Mouse (Mus musculus): ENCODE data around the gene Cdkn2aipnl. TPM values are rescaled to one million over a fixed set of nuclear protein-coding genes. Genes with fewer than 3 reads are reported as not detected.

Gene Cdkn2aipnl
- polyA plus RNA-seq, 1 experiment from 2014 or later, result 128 TPM

DNA sequence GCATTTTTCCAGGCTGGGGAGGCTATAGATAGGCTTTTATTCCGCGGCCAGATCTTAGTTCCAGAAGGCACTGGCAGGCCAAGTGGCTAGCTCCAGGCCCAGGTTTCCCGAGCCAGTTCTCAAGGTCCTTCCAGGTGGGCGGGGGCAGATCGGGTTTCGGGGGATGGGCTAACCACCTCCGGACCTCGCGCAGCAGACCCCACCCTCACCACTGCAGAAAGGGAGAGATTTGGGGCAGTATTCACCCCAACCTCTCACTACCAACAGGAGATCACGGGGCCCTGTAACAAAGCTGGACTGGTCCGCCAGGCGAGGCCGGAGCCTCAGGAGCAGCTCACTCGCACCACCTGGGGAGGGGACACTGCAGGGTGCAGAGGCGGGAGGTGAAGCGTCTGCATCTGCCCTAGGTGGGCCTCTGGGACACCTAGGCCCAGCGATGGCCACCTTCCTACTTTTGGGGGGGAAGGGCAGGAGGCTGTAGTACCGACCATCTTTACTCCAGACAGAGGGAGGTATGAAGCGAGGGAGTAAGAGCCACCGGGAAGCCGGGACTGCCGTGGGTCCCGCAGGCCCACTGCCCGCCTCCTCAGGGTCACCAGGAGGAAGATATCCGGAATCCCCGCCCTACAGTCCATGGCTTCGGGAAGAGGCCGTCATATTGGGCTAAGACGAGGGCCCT is 32.3 kb downstream of the Cdkn2aipnl start:
- H3K9ac ChIP-seq (replicated peaks; ENCODE audit: low read depth, low read length), result peak overlapping the region; percentile 92
- under 1% methylated on average over 29 of the region's 29 CpGs for WGBS
- H3K36me3 ChIP-seq (ENCODE audit: control insufficient read depth, insufficient read depth, low read length), result peaks cover 28% of the 10 kb centered on the region
- peak overlapping the region; percentile 56 for H3K4me2 ChIP-seq (ENCODE audit: low read depth, low read length)
- no peaks in the 10 kb centered on the region for H3K9me3 ChIP-seq (ENCODE audit: control insufficient read depth, low read length)
- peak overlapping the region; percentile 85 for H3K4me3 ChIP-seq (ENCODE audit: low read depth, low read length)
- H3K27me3 ChIP-seq (ENCODE audit: control insufficient read depth, insufficient read depth, low read length), result no peaks in the 10 kb centered on the region
- peaks cover 21% of the 10 kb centered on the region; the same call in 1 of the 2 replicates for H3K4me1 ChIP-seq (ENCODE audit: control insufficient read depth, insufficient read depth, low read length)
- ATAC-seq (ENCODE audit: low read depth), result peak; percentile 52
- peak overlapping the region; percentile 91 for H3K27ac ChIP-seq (ENCODE audit: low read depth, low read length)

- no peaks in the 10 kb centered on the region for H3K27me3 ChIP-seq (ENCODE audit: control insufficient read depth, insufficient read depth, low read length)
- H3K4me2 ChIP-seq (ENCODE audit: low read depth, low read length), result peak within 1 kb of the TSS; percentile 56
- H3K4me1 ChIP-seq (ENCODE audit: control insufficient read depth, insufficient read depth, low read length), result peaks cover 25% of the 10 kb centered on the region
- H3K9ac ChIP-seq (replicated peaks; ENCODE audit: low read depth, low read length), result peak within 1 kb of the TSS; percentile 92
- H3K27ac ChIP-seq (ENCODE audit: low read depth, low read length), result peak within 1 kb of the TSS; percentile 91
- H3K36me3 ChIP-seq (ENCODE audit: control insufficient read depth, insufficient read depth, low read length), result peaks cover 21% of the 10 kb centered on the region
- peak; percentile 66 for ATAC-seq (ENCODE audit: low read depth)
- peak within 1 kb of the TSS; percentile 85 for H3K4me3 ChIP-seq (ENCODE audit: low read depth, low read length)
- under 1% methylated on average over 51 of the region's 63 CpGs for WGBS
- H3K9me3 ChIP-seq (ENCODE audit: control insufficient read depth, low read length), result no peaks in the 10 kb centered on the region
Observed at GRCm38 (mm10) chr11:52000290-52000962, 33.0 kb downstream of the Cdkn2aipnl start, which contains the start of gene Ube2b. Ube2b (minus strand) TSS chr11:52000762.

DNA sequence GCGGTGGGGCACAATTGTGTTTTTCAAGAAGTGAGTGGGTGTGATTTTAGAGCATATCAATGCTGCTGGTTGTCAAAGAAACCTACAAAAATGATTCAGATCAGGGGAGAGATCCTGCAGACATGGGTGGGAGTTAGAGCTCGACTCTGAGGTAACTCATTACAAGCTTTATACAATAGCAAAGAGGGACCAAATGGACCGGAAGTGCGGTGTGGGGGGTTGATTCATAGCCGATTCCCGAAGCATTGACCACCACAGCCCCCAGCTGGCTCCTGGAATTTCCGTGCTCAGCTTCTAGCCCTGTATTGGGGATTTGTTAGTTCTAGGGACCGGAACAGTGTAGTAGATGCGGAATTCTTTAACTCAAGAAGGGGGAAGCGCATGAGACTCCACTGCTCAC is 33.9 kb downstream of the Cdkn2aipnl start:
- H3K27me3 ChIP-seq (ENCODE audit: control insufficient read depth, insufficient read depth, low read length), result no peaks in the 10 kb centered on the region
- WGBS, result 73% methylated on average over 10 of the region's 10 CpGs
- H3K36me3 ChIP-seq (ENCODE audit: control insufficient read depth, insufficient read depth, low read length), result peaks cover 13% of the 10 kb centered on the region
- H3K27ac ChIP-seq (ENCODE audit: low read depth, low read length), result peak overlapping the region; percentile 91
- ATAC-seq (ENCODE audit: low read depth), result no peak
- no peak overlapping the region for H3K9ac ChIP-seq (replicated peaks; ENCODE audit: low read depth, low read length)
- peaks cover 29% of the 10 kb centered on the region for H3K4me1 ChIP-seq (ENCODE audit: control insufficient read depth, insufficient read depth, low read length)
- H3K9me3 ChIP-seq (ENCODE audit: control insufficient read depth, low read length), result no peaks in the 10 kb centered on the region
- H3K4me2 ChIP-seq (ENCODE audit: low read depth, low read length), result peak overlapping the region; percentile 28; the same call in 1 of the 2 replicates
- no peak overlapping the region; the same call in 1 of the 2 replicates for H3K4me3 ChIP-seq (ENCODE audit: low read depth, low read length)

- Histone ChIP-seq H3K4me1 (ENCODE audit: control insufficient read depth, insufficient read depth, low read length) (peaks cover 29% of the 10 kb centered on the region), H3K9me3 (ENCODE audit: control insufficient read depth, low read length) (no peaks in the 10 kb centered on the region), H3K27me3 (ENCODE audit: control insufficient read depth, insufficient read depth, low read length) (no peaks in the 10 kb centered on the region), H3K4me2 (ENCODE audit: low read depth, low read length) (no peak overlapping the region), H3K27ac (ENCODE audit: low read depth, low read length) (no peak overlapping the region), H3K36me3 (ENCODE audit: control insufficient read depth, insufficient read depth, low read length) (peaks cover 8% of the 10 kb centered on the region), H3K9ac (replicated peaks; ENCODE audit: low read depth, low read length) (no peak overlapping the region), H3K4me3 (ENCODE audit: low read depth, low read length) (no peak overlapping the region)
- WGBS, result 93% methylated on average over 8 of the region's 8 CpGs
- ATAC-seq (ENCODE audit: low read depth), result no peak
Observed at GRCm38 (mm10) chr11:52001861-52002260, 34.4 kb downstream of the Cdkn2aipnl start.

GRCm38 (mm10) chr11:52002842-52003504 is 35.5 kb downstream of the Cdkn2aipnl start:
- ATAC-seq (ENCODE audit: low read depth), result no peak
- no peaks in the 10 kb centered on the region for H3K27me3 ChIP-seq (ENCODE audit: control insufficient read depth, insufficient read depth, low read length)
- H3K36me3 ChIP-seq (ENCODE audit: control insufficient read depth, insufficient read depth, low read length), result no peaks in the 10 kb centered on the region
- H3K9me3 ChIP-seq (ENCODE audit: control insufficient read depth, low read length), result no peaks in the 10 kb centered on the region
- peak overlapping the region; percentile 84 for H3K27ac ChIP-seq (ENCODE audit: low read depth, low read length)
- 83% methylated on average over 13 of the region's 13 CpGs for WGBS
- H3K4me2 ChIP-seq (ENCODE audit: low read depth, low read length), result peak overlapping the region; percentile 78
- no peak overlapping the region for H3K9ac ChIP-seq (replicated peaks; ENCODE audit: low read depth, low read length)
- H3K4me1 ChIP-seq (ENCODE audit: control insufficient read depth, insufficient read depth, low read length), result peaks cover 25% of the 10 kb centered on the region
- H3K4me3 ChIP-seq (ENCODE audit: low read depth, low read length), result peak overlapping the region; percentile 60

GRCm38 (mm10) chr11:52003505-52003771 is 36.0 kb downstream of the Cdkn2aipnl start:
- Histone ChIP-seq H3K9ac (replicated peaks; ENCODE audit: low read depth, low read length) (peak overlapping the region; percentile 69), H3K27me3 (ENCODE audit: control insufficient read depth, insufficient read depth, low read length) (no peaks in the 10 kb centered on the region), H3K9me3 (ENCODE audit: control insufficient read depth, low read length) (no peaks in the 10 kb centered on the region), H3K4me3 (ENCODE audit: low read depth, low read length) (peak overlapping the region; percentile 60), H3K36me3 (ENCODE audit: control insufficient read depth, insufficient read depth, low read length) (no peaks in the 10 kb centered on the region), H3K4me1 (ENCODE audit: control insufficient read depth, insufficient read depth, low read length) (peaks cover 24% of the 10 kb centered on the region), H3K4me2 (ENCODE audit: low read depth, low read length) (peak overlapping the region; percentile 78), H3K27ac (ENCODE audit: low read depth, low read length) (peak overlapping the region; percentile 84)
- no peak for ATAC-seq (ENCODE audit: low read depth)
- 22% methylated on average over 4 of the region's 4 CpGs for WGBS

GRCm38 (mm10) chr11:52003772-52004528 is 36.5 kb downstream of the Cdkn2aipnl start, which contains the start of gene Cdkl3:
Cdkl3 (plus strand) TSS chr11:52004221.
- Histone ChIP-seq H3K27me3 (ENCODE audit: control insufficient read depth, insufficient read depth, low read length) (no peaks in the 10 kb centered on the region), H3K4me1 (ENCODE audit: control insufficient read depth, insufficient read depth, low read length) (peaks cover 19% of the 10 kb centered on the region), H3K27ac (ENCODE audit: low read depth, low read length) (peak within 1 kb of the TSS; percentile 84), H3K4me3 (ENCODE audit: low read depth, low read length) (peak within 1 kb of the TSS; percentile 60), H3K9me3 (ENCODE audit: control insufficient read depth, low read length) (no peaks in the 10 kb centered on the region), H3K36me3 (ENCODE audit: control insufficient read depth, insufficient read depth, low read length) (no peaks in the 10 kb centered on the region), H3K9ac (replicated peaks; ENCODE audit: low read depth, low read length) (peak within 1 kb of the TSS; percentile 69), H3K4me2 (ENCODE audit: low read depth, low read length) (peak within 1 kb of the TSS; percentile 78)
- under 1% methylated on average over 50 of the region's 51 CpGs for WGBS
- ATAC-seq (ENCODE audit: low read depth), result peak; percentile 87

- H3K9ac ChIP-seq (replicated peaks; ENCODE audit: low read depth, low read length), result peak overlapping the region; percentile 32; the same call in 1 of the 2 replicates
- WGBS, result 55% methylated on average over 2 of the region's 2 CpGs
- no peak for ATAC-seq (ENCODE audit: low read depth)
- H3K4me1 ChIP-seq (ENCODE audit: control insufficient read depth, insufficient read depth, low read length), result peaks cover 16% of the 10 kb centered on the region
- H3K9me3 ChIP-seq (ENCODE audit: control insufficient read depth, low read length), result no peaks in the 10 kb centered on the region
- H3K27ac ChIP-seq (ENCODE audit: low read depth, low read length), result no peak overlapping the region
- H3K4me3 ChIP-seq (ENCODE audit: low read depth, low read length), result no peak overlapping the region
- H3K36me3 ChIP-seq (ENCODE audit: control insufficient read depth, insufficient read depth, low read length), result no peaks in the 10 kb centered on the region
- H3K27me3 ChIP-seq (ENCODE audit: control insufficient read depth, insufficient read depth, low read length), result no peaks in the 10 kb centered on the region
- peak overlapping the region; percentile 16; the same call in 1 of the 2 replicates for H3K4me2 ChIP-seq (ENCODE audit: low read depth, low read length)
Observed at GRCm38 (mm10) chr11:52005586-52005985, 38.1 kb downstream of the Cdkn2aipnl start.
